Mouse (Mus musculus) kidney, embryonic 14.5 days (tissue): ENCODE results near the gene Slc15a1. TPM values are rescaled to one million over a fixed set of nuclear protein-coding genes. Genes with fewer than 3 reads are reported as not detected.
A peak's percentile ranks its signal among the peaks of the same experiment; 100 is the strongest.

Experiments
- ATAC-seq: fragments of 200-750 bp; cut with Nextera tagmentation; 2 replicates; pipeline ENCODE4 v1.8.0; 2017; ENCODE audit warnings: moderate number of reproducible peaks, mild to moderate bottlenecking, moderate TSS enrichment, moderate library complexity; ENCODE audit not compliant: low FRiP score, low TSS enrichment
- H3K27ac ChIP-seq: fragments of 300-500 bp; sonication (generic); 2 replicates; pipeline ENCODE4 v1.5.1; 2014; ENCODE audit warnings: low read depth, mild to moderate bottlenecking, low read length, moderate library complexity, mixed read lengths
- H3K27me3 ChIP-seq: fragments of 300-500 bp; sonication (generic); 2 replicates; pipeline ENCODE4 v1.6.1; 2014; ENCODE audit warnings: mild to moderate bottlenecking, low read length; ENCODE audit not compliant: control insufficient read depth, insufficient read depth
- H3K36me3 ChIP-seq: fragments of 300-500 bp; sonication (generic); 2 replicates; pipeline ENCODE4 v1.6.1; 2014; ENCODE audit warnings: low read length, mixed read lengths; ENCODE audit not compliant: control insufficient read depth, insufficient read depth
- H3K4me1 ChIP-seq: fragments of 300-500 bp; sonication (generic); 2 replicates; pipeline ENCODE4 v1.6.1; 2014; ENCODE audit warnings: low read length, mixed read lengths; ENCODE audit not compliant: control insufficient read depth, insufficient read depth
- H3K4me2 ChIP-seq: fragments of 300-500 bp; sonication (generic); replicated peaks from 2 replicates; pipeline ENCODE4 v1.6.1; 2014; ENCODE audit warnings: low read depth, mild to moderate bottlenecking, low read length
- H3K4me3 ChIP-seq: fragments of 300-500 bp; sonication (generic); 2 replicates; pipeline ENCODE4 v1.5.1; 2014; ENCODE audit warnings: mild to moderate bottlenecking, low read length
- H3K9ac ChIP-seq: fragments of 300-500 bp; sonication (generic); 2 replicates; pipeline ENCODE4 v1.6.1; 2014; ENCODE audit warnings: low read depth, mild to moderate bottlenecking, low read length, moderate library complexity
- H3K9me3 ChIP-seq: fragments of 300-500 bp; sonication (generic); 2 replicates; pipeline ENCODE4 v1.6.1; 2016; ENCODE audit warnings: low read length; ENCODE audit not compliant: control insufficient read depth
- WGBS: fragments of 180-500 bp; shearing (Covaris S2); extraction: QIAGEN DNeasy Blood & Tissue Kit; methylation state at CpG from one replicate; pipeline ENCODE4 v1.1.7; 2014; 5-methylcytosine and 5-hydroxymethylcytosine counted together
- polyA plus RNA-seq: library from polyadenylated mRNA; unstranded; fragments of >200 nt; fragmentation: Nextera tagmentation; extraction: Ambion mirVana; gene quantifications from 2 replicates; pipeline ENCODE4 v1.2.1, GENCODE M21; 2014

The Slc15a1 gene
- polyA plus RNA-seq, 1 experiment from 2014 or later, result 0.15 TPM

- H3K4me2 ChIP-seq, result no peak overlapping the region
- H3K27me3 ChIP-seq, result no peaks in the 10 kb centered on the region
- no peaks in the 10 kb centered on the region for H3K4me1 ChIP-seq
- WGBS, result 83% methylated on average over 17 of the region's 17 CpGs
- ATAC-seq, result no peak
- H3K36me3 ChIP-seq, result no peaks in the 10 kb centered on the region
- H3K4me3 ChIP-seq, result no peak overlapping the region
- no peak overlapping the region for H3K9ac ChIP-seq
- H3K9me3 ChIP-seq, result peaks cover 5% of the 10 kb centered on the region
- H3K27ac ChIP-seq, result no peak overlapping the region
These were observed 75.1 kb downstream of the Slc15a1 start for GRCm38 (mm10) chr14:121429854-121430535.

- no peak overlapping the region for H3K27ac ChIP-seq
- no peak overlapping the region for H3K9ac ChIP-seq
- no peaks in the 10 kb centered on the region for H3K4me1 ChIP-seq
- H3K9me3 ChIP-seq, result peaks cover 5% of the 10 kb centered on the region
- no peak overlapping the region for H3K4me2 ChIP-seq
- no peaks in the 10 kb centered on the region for H3K27me3 ChIP-seq
- no peaks in the 10 kb centered on the region for H3K36me3 ChIP-seq
- H3K4me3 ChIP-seq, result no peak overlapping the region
- ATAC-seq, result no peak
- WGBS, result 96% methylated on average over 4 of the region's 4 CpGs
These were observed 76.9 kb downstream of the Slc15a1 start for GRCm38 (mm10) chr14:121428148-121428547.

DNA sequence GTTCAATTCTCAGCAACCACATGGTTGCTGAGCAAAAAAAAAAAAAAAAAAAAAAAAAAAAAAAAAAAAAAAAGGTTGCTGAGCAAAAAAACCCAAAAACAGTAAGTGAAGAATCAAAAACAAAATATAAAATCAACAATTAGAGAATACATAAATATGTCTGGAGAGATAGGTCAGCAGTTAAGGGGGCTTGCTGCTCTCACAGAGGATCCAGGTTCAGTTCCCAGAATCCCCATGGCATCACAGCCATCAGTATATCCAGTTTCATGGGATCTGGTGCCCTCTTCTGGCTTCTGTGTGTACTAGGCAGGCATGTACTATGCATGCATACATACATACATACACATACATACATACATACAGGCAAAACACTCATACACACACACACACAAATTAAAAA, 78.3 kb downstream of the Slc15a1 start:
- no peak overlapping the region for H3K9ac ChIP-seq
- no peaks in the 10 kb centered on the region for H3K36me3 ChIP-seq
- H3K4me3 ChIP-seq, result no peak overlapping the region
- no peak overlapping the region for H3K4me2 ChIP-seq
- H3K9me3 ChIP-seq, result peaks cover 5% of the 10 kb centered on the region
- no peaks in the 10 kb centered on the region for H3K4me1 ChIP-seq
- H3K27me3 ChIP-seq, result no peaks in the 10 kb centered on the region
- no peak for ATAC-seq
- no peak overlapping the region for H3K27ac ChIP-seq

- Histone ChIP-seq H3K4me2 (no peak overlapping the region), H3K9ac (no peak overlapping the region), H3K4me3 (no peak overlapping the region), H3K9me3 (peaks cover 9% of the 10 kb centered on the region), H3K27me3 (no peaks in the 10 kb centered on the region), H3K4me1 (no peaks in the 10 kb centered on the region), H3K36me3 (no peaks in the 10 kb centered on the region), H3K27ac (no peak overlapping the region)
- 73% methylated on average over 7 of the region's 7 CpGs for WGBS
- peak; percentile 28; the same call in 1 of the 2 replicates for ATAC-seq
These were observed 79.9 kb downstream of the Slc15a1 start for GRCm38 (mm10) chr14:121425004-121425793.

DNA sequence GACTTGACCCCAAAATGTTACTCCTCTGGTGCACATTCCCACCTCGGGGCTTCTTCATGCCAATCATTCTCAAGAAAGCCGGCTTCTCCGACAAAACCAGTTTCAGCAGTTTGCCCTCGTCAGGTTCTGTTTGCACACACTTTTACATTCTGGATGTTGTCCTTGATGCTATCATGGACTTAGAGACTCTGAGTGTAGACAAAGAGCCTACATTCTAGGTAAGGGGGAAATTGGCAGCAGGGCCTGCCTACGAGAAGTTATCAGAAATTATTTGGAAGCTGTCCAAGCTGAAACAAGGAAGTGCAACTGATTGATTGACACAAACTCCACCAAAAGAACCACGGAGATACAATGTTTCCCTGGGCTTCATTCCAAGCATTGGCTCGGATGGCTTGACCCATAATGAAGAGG, 81.7 kb downstream of the Slc15a1 start:
- ATAC-seq, result no peak
- no peaks in the 10 kb centered on the region for H3K36me3 ChIP-seq
- H3K4me3 ChIP-seq, result no peak overlapping the region
- H3K9ac ChIP-seq, result no peak overlapping the region
- H3K4me1 ChIP-seq, result no peaks in the 10 kb centered on the region
- H3K27ac ChIP-seq, result no peak overlapping the region
- WGBS, result 67% methylated on average over 7 of the region's 7 CpGs
- no peaks in the 10 kb centered on the region for H3K27me3 ChIP-seq
- no peak overlapping the region for H3K4me2 ChIP-seq
- peaks cover 8% of the 10 kb centered on the region for H3K9me3 ChIP-seq

DNA sequence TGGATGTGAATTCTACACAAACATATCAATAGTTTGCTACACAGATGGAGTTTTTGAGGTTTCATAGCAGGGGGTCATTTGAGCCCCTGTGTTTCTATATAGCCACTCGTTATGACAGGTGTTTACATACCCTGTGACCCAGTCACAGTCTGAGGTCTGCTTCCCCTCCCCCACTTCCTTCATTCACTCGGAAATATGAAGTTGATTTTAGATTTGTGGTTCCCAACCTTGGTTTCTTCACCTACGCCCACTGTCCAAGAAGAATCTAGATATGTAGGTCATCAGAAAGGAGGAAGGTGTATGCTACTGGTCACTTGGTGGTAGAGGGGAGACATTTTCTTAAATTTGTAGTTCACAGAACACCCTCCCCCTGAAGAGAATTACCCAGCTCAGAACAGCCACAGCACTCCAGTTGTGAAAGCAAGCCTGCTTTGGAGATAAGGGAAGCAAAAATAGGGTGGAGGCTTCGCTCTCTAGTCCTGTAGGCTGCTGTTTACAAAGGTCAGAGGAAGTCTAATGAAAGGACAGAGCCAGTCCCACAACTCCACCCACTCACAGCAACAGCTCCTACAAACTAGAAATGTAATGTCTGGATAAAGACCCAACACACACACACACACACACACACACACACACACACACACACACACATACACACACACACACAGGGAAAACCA, 82.2 kb downstream of the Slc15a1 start:
- H3K4me2 ChIP-seq, result no peak overlapping the region
- ATAC-seq, result no peak
- 65% methylated on average over 4 of the region's 4 CpGs for WGBS
- no peaks in the 10 kb centered on the region for H3K4me1 ChIP-seq
- no peak overlapping the region for H3K9ac ChIP-seq
- no peaks in the 10 kb centered on the region for H3K27me3 ChIP-seq
- no peak overlapping the region for H3K4me3 ChIP-seq
- peaks cover 4% of the 10 kb centered on the region; the same call in 1 of the 2 replicates for H3K9me3 ChIP-seq
- no peak overlapping the region for H3K27ac ChIP-seq
- no peaks in the 10 kb centered on the region for H3K36me3 ChIP-seq

- Histone ChIP-seq H3K4me3 (no peak overlapping the region), H3K4me1 (no peaks in the 10 kb centered on the region), H3K9ac (no peak overlapping the region), H3K27ac (no peak overlapping the region), H3K36me3 (no peaks in the 10 kb centered on the region), H3K9me3 (peaks cover 4% of the 10 kb centered on the region; the same call in 1 of the 2 replicates), H3K27me3 (no peaks in the 10 kb centered on the region), H3K4me2 (no peak overlapping the region)
- WGBS, result 88% methylated on average over 4 of the region's 4 CpGs
- no peak for ATAC-seq
These were observed 83.1 kb downstream of the Slc15a1 start for GRCm38 (mm10) chr14:121422000-121422399.

- Histone ChIP-seq H3K9ac (no peak overlapping the region), H3K9me3 (peaks cover 4% of the 10 kb centered on the region; the same call in 1 of the 2 replicates), H3K4me1 (no peaks in the 10 kb centered on the region), H3K4me2 (no peak overlapping the region), H3K27me3 (no peaks in the 10 kb centered on the region), H3K36me3 (no peaks in the 10 kb centered on the region), H3K4me3 (no peak overlapping the region), H3K27ac (no peak overlapping the region)
- WGBS, result 75% methylated on average over 5 of the region's 5 CpGs
- no peak for ATAC-seq
These were observed 87.5 kb downstream of the Slc15a1 start for GRCm38 (mm10) chr14:121417594-121417993.
